Mouse (Mus musculus) liver (tissue): ENCODE measurements around the gene Rapgefl1.

Experiments
- DNase-seq: peaks from one replicate; pipeline ENCODE4 v3.0.0-alpha.2; 2020; ENCODE audit warnings: mixed read lengths

Rapgefl1 gene

DNA sequence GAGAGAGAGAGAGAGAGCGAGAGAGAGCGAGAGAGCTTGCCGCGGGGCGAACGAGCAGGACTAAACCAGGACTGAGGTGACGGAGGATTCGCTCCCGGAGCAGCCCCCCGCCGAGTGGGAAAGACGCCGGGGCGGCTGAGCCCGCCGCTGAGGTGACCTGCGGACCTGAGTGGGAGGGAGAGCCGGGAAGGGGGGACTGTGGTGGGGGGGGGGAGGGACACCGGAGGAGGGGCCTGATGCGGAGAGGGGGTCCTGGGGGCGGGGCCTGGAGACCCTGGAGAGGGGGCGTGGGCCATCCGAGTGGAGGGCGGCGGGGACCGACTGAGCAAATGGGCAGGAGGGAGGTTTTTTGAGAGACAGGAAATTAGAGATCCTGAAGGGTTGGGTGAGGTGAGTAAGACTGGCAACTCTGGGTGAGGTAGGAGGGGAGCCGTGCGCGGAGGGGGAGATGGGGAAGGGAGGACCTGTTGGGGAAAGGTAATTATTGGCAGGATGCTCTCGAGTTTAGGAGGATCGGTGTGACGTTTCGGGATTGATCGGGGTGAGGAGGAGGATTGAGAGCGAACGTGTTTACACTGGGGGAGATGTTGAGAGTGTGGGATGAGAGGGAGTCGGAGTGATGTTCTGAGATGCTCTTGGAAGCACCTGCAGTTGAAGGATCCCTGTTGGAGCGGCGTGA, 27.3 kb downstream of the Rapgefl1 start:
- DNase-seq, result peak; percentile 66

- DNase-seq, result no peak
These were observed 30.7 kb downstream of the Rapgefl1 start for GRCm38 (mm10) chr11:98867293-98867692.

DNA sequence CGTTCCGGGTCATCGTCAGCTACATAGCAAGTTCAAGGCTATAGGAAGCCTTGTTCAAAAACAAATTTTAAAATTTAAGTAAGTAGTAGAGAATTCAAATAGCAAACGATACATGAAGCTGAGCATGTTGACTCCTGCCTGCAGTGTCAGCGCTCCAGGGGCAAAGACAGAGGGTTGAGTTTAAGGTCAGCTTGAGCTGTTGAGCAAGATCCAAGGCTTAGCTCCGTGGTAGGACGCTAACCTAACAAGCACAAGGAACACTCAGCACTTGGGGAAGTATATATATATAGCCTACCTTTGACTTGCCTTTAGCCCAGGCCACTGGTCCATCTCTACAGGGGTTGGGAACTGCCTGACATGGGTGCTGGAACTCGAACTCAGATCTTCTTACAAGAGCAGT, 33.3 kb downstream of the Rapgefl1 start:
- no peak for DNase-seq

DNA sequence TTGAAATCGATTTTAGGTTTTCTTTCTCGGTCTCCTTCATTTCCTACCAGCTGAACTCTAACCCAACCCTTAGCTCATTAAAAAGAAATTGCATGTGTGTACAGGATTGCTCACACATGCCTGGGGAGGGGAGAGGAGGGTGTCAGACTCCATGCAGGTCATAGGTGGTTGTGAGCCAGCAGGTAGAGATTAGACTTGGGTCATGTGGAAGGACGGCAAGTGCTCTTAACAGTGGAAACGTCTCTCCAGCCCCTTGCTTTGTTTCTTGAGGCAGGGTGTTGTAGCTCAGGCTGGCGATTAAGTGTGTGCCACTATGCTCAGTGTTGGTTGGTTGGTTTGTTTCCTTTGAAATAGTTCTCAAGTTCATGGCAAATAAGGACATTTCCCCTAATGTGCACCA, 34.2 kb downstream of the Rapgefl1 start:
- no peak for DNase-seq

DNA sequence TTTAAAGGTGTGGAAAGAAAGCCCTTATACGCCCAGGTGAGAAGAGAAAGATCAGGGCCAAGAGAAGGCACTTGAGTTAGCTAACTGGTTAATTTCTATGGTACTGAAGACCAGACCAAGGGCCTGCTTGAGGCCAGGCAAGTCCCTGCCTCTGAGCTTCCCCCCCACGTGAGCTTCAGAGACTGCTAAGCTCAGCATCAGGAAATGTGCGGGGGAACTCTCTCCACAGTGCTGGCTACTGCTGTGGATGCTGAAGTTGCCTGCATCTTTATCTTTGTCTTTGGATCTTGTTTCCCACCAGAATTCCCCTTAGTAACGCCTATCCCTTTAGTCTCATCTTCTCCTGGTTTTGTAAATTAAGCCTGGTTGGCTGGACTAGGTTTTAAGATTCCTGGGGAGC, 34.8 kb downstream of the Rapgefl1 start:
- DNase-seq, result no peak

DNA sequence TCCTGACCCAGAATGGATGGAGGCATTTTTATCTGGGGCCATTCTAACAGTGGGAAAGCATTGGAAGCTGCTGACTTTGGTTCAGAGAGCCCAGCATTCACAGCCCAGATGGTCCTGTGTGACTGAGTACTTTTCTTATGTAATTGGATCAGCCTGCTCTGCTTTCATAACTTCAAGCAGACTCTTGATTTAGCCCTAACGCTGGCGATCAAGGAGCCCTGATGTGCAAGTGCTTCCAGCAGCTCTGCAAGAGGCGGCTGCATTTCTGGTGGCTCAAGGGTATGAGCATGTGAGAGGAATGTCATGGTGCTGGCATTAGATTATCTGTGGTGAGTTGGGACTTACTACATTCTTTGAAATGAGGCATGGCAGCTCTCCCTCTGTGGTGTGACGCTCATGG, 35.5 kb downstream of the Rapgefl1 start:
- DNase-seq, result no peak

DNA sequence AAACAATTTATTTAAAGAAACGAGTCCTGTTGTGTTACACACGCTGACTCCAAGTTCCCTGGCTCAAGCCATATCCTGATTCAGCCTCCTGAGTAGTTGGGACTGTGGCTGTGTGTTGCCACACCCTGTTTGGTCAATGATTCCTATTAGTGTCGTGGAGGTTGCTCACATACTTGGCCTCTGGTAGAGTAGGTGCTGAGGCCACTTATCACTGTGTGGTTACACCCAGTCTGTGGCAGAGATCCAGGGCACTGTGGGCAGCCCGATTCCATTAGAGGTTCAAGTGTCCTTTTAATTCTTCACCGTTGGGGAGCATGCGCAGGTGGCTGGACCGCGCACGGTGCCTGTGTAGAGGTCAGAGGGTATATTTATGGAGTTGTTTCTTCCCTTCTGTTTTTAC, 37.3 kb downstream of the Rapgefl1 start:
- DNase-seq, result no peak

- no peak for DNase-seq
These were observed 40.4 kb downstream of the Rapgefl1 start for GRCm38 (mm10) chr11:98877001-98877400.

DNA sequence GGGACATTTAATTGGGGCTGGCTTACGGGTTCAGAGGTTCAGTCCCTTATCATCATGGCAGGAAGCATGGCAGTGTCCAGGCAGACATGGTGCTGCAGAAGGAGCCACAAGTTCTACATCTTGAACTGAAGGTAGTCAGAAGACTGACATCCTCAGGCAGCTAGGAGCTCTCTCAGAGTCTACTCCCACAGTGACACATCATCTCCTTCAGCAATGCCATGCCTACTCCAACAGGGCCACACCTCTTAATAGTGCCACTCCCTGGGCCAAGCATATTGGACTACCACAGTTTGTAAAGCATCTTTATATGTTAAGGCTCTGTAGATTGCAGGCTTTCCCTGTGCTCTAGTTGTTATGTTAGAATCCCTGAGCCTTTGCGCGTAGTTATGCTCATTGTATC, 51.1 kb downstream of the Rapgefl1 start:
- DNase-seq, result no peak

DNA sequence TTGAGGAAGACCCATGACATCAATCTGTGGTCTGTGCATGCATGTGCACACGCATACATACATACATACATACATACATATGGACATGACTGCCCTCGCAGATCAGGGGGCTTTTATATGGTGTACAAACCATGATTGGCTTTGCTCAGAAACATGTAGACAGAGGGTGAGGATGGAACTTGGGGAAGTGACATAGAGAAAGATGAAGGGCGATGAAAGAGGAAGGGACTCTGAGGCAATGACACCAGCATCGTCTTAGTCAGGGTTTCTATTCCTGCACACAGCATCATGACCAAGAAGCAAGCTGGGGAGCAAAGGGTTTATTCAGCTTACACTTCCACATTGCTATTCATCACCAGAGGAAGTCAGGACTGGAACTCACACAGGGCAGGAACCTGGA, 52.5 kb downstream of the Rapgefl1 start:
- DNase-seq, result no peak

DNA sequence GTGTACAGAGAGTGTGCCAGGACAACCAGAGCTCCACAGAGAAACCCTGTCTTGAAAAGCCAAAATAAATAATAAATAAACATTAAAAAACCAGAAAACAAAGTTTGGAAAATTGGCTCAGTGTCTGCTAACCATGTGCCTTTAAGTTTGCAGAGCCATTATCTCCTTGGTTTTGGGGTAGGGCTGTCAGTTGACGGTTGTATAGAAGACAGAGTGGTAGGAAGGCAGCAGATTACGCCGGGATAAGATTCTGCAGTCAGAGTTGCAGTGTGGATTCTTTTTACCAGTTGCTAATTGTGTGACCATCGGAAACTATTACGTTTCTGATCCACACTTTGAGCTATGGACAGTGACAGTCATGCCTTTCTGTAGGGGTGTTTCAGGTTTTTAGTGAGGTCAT, 53.4 kb downstream of the Rapgefl1 start:
- DNase-seq, result no peak

DNA sequence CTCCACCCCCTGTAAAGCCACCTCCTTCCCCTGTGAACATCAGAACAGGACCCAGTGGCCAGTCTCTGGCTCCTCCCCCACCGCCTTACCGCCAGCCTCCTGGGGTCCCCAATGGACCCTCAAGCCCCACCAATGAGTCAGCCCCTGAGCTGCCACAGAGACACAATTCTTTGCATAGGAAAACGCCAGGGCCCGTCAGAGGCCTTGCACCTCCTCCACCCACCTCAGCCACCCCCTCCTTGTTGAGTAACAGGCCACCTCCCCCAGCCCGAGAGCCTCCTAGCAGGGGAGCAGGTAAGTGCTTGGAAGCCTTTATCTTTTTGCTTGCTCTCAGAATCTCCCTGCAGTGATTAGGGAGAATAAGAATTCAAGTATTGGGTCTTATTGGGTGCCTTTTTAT, 55.8 kb downstream of the Rapgefl1 start:
- DNase-seq, result no peak

DNA sequence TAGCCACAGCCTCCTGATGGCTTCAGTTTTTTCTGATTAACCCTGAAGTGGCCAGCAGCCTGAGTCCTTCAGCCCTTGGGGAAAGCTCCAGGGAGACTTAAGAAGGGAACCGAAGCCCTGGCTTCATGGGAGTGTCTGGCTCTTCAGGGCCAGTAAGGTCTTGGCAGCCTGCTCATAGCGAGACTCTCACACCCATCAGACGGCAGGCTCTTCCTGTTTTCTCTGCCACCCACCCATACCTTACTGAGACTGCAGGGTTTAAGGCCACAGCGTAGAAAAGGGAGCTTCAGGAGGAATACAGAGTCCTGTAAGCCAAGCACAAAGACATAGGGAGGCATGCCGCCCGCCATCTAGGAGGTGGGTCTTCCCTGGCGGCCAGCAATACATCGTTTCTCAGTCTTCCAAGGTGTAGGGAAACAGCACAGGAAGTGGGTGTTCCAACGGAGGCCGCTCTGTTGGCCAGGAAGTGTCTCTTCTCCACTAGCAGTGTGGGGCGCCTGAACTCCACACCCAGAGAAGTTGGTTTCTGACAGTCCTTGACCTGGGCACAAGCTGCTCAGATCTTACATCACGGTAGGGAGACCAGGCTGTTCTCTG, 64.0 kb downstream of the Rapgefl1 start:
- DNase-seq, result no peak

- peak; percentile 31 for DNase-seq
These were observed 66.1 kb downstream of the Rapgefl1 start for GRCm38 (mm10) chr11:98902621-98903245.
